Mouse (Mus musculus) megakaryocyte, embryonic 14.5 days (primary cell): ENCODE data around the gene a. TPM values are rescaled to one million over a fixed set of nuclear protein-coding genes. Genes with fewer than 3 reads are reported as not detected.
A peak's percentile ranks its signal among the peaks of the same experiment; 100 is the strongest.
"Not testable (repeated sequence)": the region's sequence is repeated elsewhere in the genome, so short reads cannot be mapped to it uniquely, and the experiment has no call there.

Source experiments
- H3K27me3 ChIP-seq: replicated peaks from 2 replicates; pipeline ENCODE3; 2012; ENCODE audit warnings: inconsistent platforms
- H3K36me3 ChIP-seq: replicated peaks from 2 replicates; pipeline ENCODE3; 2012; ENCODE audit warnings: low read length, inconsistent platforms, mixed read lengths
- H3K4me1 ChIP-seq: 2 replicates; pipeline ENCODE4 v1.6.1; 2012; ENCODE audit warnings: inconsistent platforms
- H3K4me3 ChIP-seq: replicated peaks from 2 replicates; pipeline ENCODE3; 2012; ENCODE audit warnings: moderate library complexity, mild to moderate bottlenecking, inconsistent platforms
- H3K9me3 ChIP-seq: 2 replicates; pipeline ENCODE4 v1.6.1; 2012; ENCODE audit warnings: inconsistent platforms
- FLI1 ChIP-seq: IDR thresholded peaks from 2 replicates; pipeline ENCODE4 v1.6.1; 2012; ENCODE audit warnings: low read length, inconsistent platforms, mixed read lengths
- GATA1 ChIP-seq: IDR thresholded peaks from 3 replicates; pipeline ENCODE4 v1.6.1; 2012; ENCODE audit warnings: mixed read lengths, low read length, inconsistent platforms, borderline replicate concordance
- polyA plus RNA-seq: library from polyadenylated mRNA; stranded (reverse); fragments of >175 nt; gene quantifications from 2 replicates; pipeline ENCODE4 v1.2.3, GENCODE M21; 2012; ENCODE audit warnings: low replicate concordance; ENCODE audit not compliant: insufficient read depth

The a gene
- polyA plus RNA-seq, 1 experiment, result 1.6 TPM

DNA sequence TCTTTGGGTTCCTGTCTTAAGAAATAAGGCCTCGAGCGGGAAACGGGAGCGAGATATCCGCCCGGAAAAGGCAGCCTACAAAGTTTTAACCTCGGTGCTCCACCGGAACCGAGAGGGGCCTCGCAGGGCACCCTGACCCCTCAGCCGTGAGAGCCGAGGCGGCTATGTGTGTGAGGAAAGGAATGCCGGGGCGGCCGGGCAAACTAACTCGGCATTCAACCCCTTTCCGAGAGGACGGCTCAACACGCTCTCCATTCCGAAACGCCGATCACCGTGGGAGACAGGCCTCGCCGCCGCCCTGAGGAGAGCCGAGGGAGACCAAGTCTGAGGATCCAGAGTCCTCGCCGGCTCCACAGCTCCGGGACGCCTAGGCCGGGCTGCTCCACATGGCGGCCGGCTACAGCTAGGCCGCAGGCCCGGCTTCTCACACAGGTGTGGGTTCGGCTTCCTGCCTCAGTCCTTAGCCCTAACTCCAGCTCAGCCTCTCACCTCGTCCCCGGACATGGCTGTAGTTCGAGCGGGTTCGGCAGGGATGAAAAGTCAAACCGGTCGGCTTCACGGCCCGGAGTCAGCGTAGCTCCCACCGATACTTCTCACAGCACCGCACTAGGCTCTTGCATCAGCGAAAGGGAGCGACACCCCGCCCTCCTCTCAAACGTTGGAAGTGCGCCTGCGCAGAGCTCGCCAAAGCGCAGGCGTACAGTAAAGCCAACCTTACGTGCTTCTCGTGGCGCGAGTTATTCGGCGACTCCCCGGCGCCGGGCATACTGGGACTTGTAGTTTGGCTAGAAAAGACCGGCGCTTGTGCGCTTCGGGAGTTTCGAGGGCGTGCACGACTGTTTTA lies 101.2 kb downstream of the a start, which contains the start of gene Eif2s2:
Gene Eif2s2 (minus strand): TSS at position 735 of the 844 bp plus-strand sequence.
- TF ChIP-seq FLI1, result no peak
- no peak for TF ChIP-seq GATA1
- H3K4me3 ChIP-seq, result peak within 1 kb of the TSS; percentile 98

GRCm38 (mm10) chr2:154893045-154893385 lies 101.8 kb downstream of the a start:
- Histone ChIP-seq H3K9me3 (no peaks in the 10 kb centered on the region), H3K36me3 (peaks cover 10% of the 10 kb centered on the region), H3K4me1 (peaks cover 23% of the 10 kb centered on the region), H3K4me3 (peak overlapping the region; percentile 98), H3K27me3 (no peaks in the 10 kb centered on the region)
- TF ChIP-seq GATA1 (no peak), FLI1 (no peak)

More for the DNA sequence above, 101.2 kb downstream of the a start, which contains the start of gene Eif2s2:
- Histone ChIP-seq H3K27me3 (no peaks in the 10 kb centered on the region), H3K9me3 (no peaks in the 10 kb centered on the region), H3K4me1 (peaks cover 26% of the 10 kb centered on the region), H3K36me3 (peaks cover 16% of the 10 kb centered on the region)

DNA sequence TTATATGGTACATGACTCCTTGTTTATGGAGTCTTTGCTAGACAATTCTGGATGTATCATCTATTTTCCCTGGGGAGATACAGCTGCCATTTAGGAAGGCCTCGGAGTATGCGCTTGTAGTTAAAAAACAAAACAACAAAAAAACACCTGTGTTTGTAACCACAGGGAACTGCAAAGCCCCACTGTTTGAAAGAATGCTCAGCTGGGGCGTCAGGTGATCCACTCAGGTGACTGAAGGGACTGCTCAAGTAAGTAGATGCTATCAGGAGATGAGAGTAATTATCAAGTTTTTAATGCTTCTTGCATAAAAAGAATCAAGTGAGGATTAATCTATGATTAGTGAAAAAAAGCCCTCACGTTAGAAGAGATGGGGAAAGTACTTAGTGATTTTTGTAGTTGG lies 102.3 kb downstream of the a start:
- Histone ChIP-seq H3K4me3 (peak overlapping the region; percentile 98), H3K36me3 (peaks cover 5% of the 10 kb centered on the region), H3K27me3 (no peaks in the 10 kb centered on the region), H3K9me3 (no peaks in the 10 kb centered on the region), H3K4me1 (peaks cover 22% of the 10 kb centered on the region)
- no peak for TF ChIP-seq FLI1
- no peak for TF ChIP-seq GATA1

- not testable (repeated sequence) for H3K9me3 ChIP-seq, H3K4me3 ChIP-seq, H3K4me1 ChIP-seq, H3K36me3 ChIP-seq
- peaks cover 10% of the 10 kb centered on the region for H3K27me3 ChIP-seq
These were observed 107.8 kb downstream of the a start for GRCm38 (mm10) chr2:154899004-154899403.

GRCm38 (mm10) chr2:154899412-154899811 lies 108.2 kb downstream of the a start:
- H3K27me3 ChIP-seq, result peaks cover 10% of the 10 kb centered on the region
- H3K4me1 ChIP-seq, H3K36me3 ChIP-seq, H3K9me3 ChIP-seq, H3K4me3 ChIP-seq: not testable (repeated sequence)

DNA sequence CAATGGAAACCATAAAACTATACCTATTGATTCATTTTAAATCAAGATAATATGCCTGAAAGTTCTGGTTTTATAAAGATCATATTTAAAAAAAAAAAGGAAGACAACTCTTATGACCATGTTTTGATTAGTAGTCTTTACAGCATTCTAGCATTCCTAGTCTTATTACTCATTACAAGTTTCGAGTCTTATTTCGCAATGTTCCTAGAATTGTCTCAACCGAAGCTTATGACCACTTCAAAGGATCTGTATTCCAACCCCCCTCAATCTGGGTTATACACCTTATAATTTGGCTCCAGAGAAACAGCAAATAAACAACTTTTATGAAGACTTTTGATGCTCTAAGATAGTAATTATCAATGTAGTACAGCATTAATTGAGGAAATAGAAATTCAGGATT lies 110.9 kb downstream of the a start:
- no peak for TF ChIP-seq GATA1
- no peak for TF ChIP-seq FLI1
- no peaks in the 10 kb centered on the region for H3K36me3 ChIP-seq
- H3K4me3 ChIP-seq, result no peak overlapping the region
- no peaks in the 10 kb centered on the region; the same call in 1 of the 2 replicates for H3K4me1 ChIP-seq
- H3K9me3 ChIP-seq, result no peaks in the 10 kb centered on the region
- H3K27me3 ChIP-seq, result peaks cover 14% of the 10 kb centered on the region

- Histone ChIP-seq H3K36me3 (no peaks in the 10 kb centered on the region), H3K27me3 (peaks cover 14% of the 10 kb centered on the region), H3K9me3 (no peaks in the 10 kb centered on the region), H3K4me1 (no peaks in the 10 kb centered on the region; the same call in 1 of the 2 replicates), H3K4me3 (no peak overlapping the region)
- TF ChIP-seq FLI1 (no peak), GATA1 (no peak)
These were observed 114.6 kb downstream of the a start for GRCm38 (mm10) chr2:154905796-154906195.

GRCm38 (mm10) chr2:154908223-154908622 lies 117.0 kb downstream of the a start:
- not testable (repeated sequence) for H3K27me3 ChIP-seq, H3K4me3 ChIP-seq, H3K4me1 ChIP-seq, H3K9me3 ChIP-seq, H3K36me3 ChIP-seq

DNA sequence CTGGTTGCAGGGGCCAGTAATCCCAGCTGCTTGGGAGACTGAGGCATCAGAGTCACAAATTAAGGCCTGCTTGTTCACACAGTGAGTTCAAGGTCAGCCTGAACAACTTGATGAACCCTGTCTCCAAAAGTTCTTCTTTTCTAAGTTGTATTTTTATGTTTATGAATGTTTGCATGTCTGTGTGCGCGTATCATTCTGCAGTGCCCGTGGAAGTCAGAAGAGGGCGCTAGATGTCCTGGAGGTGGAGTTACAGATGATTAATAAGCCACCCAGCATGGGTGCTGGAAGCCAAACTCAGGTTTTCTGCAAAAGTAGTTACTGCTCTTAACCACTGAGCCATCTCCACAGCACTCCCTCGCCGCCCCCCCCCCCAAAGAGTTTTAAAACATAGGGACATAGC lies 118.6 kb downstream of the a start:
- no peaks in the 10 kb centered on the region for H3K9me3 ChIP-seq
- TF ChIP-seq FLI1, result no peak
- no peak for TF ChIP-seq GATA1
- H3K4me3 ChIP-seq, result no peak overlapping the region

DNA sequence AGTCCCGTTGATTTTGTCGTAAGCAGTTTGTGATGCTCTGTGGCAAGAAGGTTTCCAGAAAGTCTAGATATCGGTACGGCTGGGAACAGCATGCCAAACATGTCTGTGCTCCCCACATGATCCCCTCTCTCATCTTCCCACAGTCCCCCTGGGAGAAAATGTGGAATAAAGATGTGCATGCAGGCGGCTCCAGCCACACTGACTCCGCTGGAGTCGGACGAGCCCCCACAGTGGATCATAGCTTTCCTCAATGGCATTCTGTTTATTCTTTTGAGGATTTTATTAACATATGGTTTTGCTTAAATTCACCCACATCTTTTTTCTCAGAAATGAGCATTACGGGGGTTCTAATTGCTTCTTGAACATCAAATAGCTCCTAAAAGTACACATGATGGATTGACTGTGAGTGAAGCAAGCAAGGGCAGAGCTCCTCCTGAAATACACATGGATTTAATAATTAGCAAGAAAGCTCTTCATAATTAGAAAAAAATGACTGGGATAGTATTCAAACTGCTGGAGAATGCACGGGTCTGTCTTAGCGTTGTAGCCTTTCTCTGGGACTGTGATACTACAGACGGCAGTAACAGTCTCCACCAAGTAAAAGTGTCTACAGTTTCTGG lies 124.8 kb downstream of the a start:
- H3K4me1 ChIP-seq, result no peaks in the 10 kb centered on the region
- TF ChIP-seq GATA1 (no peak), FLI1 (no peak)

More for the DNA sequence above, 118.6 kb downstream of the a start:
- Histone ChIP-seq H3K4me1 (no peaks in the 10 kb centered on the region; the same call in 1 of the 2 replicates), H3K27me3 (peaks cover 3% of the 10 kb centered on the region), H3K36me3 (no peaks in the 10 kb centered on the region)

More for the DNA sequence above, 124.8 kb downstream of the a start:
- Histone ChIP-seq H3K4me3 (no peak overlapping the region), H3K27me3 (peaks cover 4% of the 10 kb centered on the region), H3K36me3 (no peaks in the 10 kb centered on the region), H3K9me3 (no peaks in the 10 kb centered on the region)
